Mouse (Mus musculus): Measurements from ENCODE around the gene Clec4a1. TPM values are rescaled to one million over a fixed set of nuclear protein-coding genes. Genes with fewer than 3 reads are reported as not detected.
A peak's percentile ranks its signal among the peaks of the same experiment; 100 is the strongest.

Gene Clec4a1
- total RNA-seq (2021), result under 1 TPM; 0.58 to 0.86 TPM
- long read RNA-seq, experiment 1, result 0 reads
- long read RNA-seq, experiment 2, result 0 reads

DNA sequence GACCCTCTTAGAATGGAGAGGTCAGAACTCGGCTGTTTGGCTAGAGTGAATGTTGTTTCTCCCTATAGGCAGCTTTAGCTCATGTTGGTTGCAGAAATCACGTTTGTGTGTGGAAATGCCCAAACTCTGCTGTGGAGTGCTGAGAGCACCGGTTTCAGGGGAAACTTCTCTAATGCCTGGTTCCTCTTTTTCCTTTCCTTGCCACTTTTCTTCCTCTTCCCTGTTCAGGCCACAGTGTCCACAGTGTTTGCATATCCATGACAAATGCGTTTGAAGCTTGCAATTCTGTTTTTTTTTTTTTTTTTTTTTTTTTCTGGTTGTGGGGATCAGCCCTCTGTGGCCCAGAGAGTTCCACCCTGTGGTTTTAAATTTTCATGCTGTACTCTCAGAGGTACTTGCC lies at the start of gene Clec4a1:
TSS of gene Clec4a1 (plus strand) at position 398 of the 400 bp plus-strand sequence.
- no peak for TF ChIP-seq CTCF (IDR thresholded peaks at IDR 0.05)
- Histone ChIP-seq H3K27ac (no peak within 1 kb of the TSS), H3K4me3 (no peak within 1 kb of the TSS)
- no peak for DNase-seq (ENCODE audit: extremely low spot score in 1 of 2, low spot score in 2 of 2)
- intact Hi-C loops (cut with DNase I), result no loop called here

- no peak for TF ChIP-seq CTCF (IDR thresholded peaks at IDR 0.05)
- no peak for DNase-seq (ENCODE audit: extremely low spot score in 1 of 2, low spot score in 2 of 2)
- intact Hi-C loops (cut with DNase I), result loop anchor here (5.0 kb wide), 1 partner anchor 205 kb away; no protein-coding TSS in a partner anchor
- H3K4me3 ChIP-seq, result no peak overlapping the region
- H3K27ac ChIP-seq, result no peak overlapping the region
These were observed 48.8 kb upstream of the Clec4a1 start for GRCm38 (mm10) chr6:122872800-122873199.

DNA sequence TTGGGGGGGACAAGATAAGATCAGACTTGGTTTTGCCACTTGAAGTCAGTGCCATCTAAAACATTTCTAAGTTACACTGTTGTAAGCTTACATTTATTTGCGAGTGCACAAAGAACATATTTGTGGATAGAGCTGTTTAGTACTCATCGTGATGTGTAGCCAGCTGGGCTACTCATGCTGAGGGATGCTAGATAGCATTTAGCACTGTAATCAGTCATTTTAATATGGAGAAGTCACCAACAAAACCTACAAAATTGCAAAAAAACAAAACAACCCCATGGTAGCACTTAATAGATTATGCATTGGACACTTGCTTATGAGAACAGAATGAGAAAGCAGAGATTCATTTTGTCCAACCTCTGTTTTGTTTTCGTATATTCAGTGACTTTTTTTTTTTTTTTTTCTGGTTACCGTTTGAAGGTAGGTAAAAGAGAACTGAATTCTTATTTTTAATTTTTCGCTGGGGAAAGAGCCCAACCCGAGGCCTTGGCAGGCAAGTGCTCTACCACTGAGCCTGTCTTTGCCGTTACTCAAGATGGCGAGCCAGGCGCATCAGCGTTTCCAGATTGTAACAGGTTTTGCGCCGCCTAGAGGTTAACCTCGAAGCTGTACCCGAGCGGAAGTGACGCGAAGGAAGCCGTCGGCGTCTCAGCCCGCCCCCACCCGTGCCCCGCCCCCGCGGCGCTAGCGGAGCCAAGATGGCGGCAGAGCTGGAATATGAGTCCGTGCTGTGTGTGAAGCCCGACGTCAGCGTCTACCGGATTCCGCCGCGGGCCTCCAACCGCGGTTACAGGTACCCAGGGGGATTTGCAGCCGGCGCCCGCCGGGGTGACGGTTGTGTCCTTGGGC lies 47.6 kb upstream of the Clec4a1 start, which contains the start of gene Necap1:
TSS of gene Necap1 (plus strand) at position 604 of the 849 bp plus-strand sequence.
- Histone ChIP-seq H3K4me3 (peak within 1 kb of the TSS; percentile 90), H3K27ac (peak within 1 kb of the TSS; percentile 98)
- DNase-seq (ENCODE audit: extremely low spot score in 1 of 2, low spot score in 2 of 2), result peak; percentile 98
- intact Hi-C loops (cut with DNase I), result loop anchor here (2.0 to 5.0 kb wide), 3 partner anchors 63 to 207 kb away; no protein-coding TSS in a partner anchor
- peak; percentile 89 for TF ChIP-seq CTCF (IDR thresholded peaks at IDR 0.05)

DNA sequence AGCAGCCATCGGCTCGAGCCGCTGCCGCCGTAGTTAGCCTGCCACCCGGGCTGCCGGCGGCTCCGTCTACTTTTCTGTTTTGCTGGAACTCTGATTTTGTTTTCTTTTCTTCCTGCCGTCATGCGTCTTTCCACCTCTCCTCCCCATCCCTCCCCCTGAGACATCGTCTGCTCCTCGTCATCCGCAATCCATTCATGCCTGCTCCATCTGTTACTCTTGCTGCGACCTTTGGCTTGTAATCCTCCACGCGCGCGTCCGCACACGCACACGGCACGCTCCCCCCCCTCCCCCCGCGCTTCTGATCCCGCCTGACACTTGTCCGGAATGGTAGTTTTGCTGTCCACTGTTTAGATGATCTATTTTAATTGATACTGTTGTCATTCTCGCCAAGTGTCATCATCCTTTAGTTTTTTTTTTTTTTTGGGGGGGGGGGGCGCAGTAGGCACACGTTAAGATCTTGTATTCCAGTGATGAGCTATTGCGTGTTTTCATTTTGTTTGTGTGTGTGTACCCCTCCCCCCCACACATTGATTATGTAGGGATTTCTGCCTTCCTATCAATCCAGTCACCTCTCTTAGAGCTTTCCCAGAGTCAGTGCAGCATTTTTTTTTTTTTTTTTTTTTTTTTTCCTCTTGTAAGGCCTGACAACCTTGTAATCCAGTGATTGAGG lies 46.8 kb upstream of the Clec4a1 start:
- Histone ChIP-seq H3K4me3 (peak overlapping the region; percentile 90), H3K27ac (peak overlapping the region; percentile 98)
- no peak for TF ChIP-seq CTCF (IDR thresholded peaks at IDR 0.05)
- no peak for DNase-seq (ENCODE audit: extremely low spot score in 1 of 2, low spot score in 2 of 2)
- intact Hi-C loops (cut with DNase I), result loop anchor here (2.0 to 5.0 kb wide), 3 partner anchors 64 to 208 kb away; no protein-coding TSS in a partner anchor

DNA sequence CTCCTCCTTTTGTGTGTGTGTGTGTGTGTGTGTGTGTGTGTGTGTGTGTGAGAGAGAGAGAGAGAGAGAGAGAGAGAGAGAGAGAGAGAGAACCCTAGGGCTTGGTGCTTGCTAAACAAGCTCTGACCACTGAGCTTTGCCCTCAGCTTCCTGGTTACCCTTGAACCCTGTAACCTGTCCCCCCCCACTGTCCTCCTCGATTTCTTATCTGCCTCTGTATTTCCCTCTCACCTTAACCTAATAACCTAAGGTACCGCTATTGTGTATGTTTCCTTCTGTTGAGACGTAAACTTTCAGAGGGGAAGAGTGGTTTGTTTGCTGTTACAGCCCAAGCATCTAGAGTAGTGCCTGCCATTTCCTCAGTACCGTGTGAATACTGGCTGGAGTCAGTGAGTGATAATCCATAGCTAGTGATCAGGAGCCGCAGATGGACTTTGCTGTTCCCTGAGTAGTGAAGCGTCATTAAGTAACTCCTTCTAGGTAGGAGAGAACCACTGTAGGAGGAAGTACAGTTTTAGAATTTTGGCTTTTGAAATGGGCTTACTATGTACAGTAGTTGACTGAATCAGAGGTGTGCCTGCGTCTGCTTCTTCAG lies 42.4 kb upstream of the Clec4a1 start:
- Histone ChIP-seq H3K27ac (no peak overlapping the region), H3K4me3 (no peak overlapping the region)
- DNase-seq (ENCODE audit: extremely low spot score in 1 of 2, low spot score in 2 of 2), result no peak
- intact Hi-C loops (cut with DNase I), result no loop called here
- no peak for TF ChIP-seq CTCF (IDR thresholded peaks at IDR 0.05)

DNA sequence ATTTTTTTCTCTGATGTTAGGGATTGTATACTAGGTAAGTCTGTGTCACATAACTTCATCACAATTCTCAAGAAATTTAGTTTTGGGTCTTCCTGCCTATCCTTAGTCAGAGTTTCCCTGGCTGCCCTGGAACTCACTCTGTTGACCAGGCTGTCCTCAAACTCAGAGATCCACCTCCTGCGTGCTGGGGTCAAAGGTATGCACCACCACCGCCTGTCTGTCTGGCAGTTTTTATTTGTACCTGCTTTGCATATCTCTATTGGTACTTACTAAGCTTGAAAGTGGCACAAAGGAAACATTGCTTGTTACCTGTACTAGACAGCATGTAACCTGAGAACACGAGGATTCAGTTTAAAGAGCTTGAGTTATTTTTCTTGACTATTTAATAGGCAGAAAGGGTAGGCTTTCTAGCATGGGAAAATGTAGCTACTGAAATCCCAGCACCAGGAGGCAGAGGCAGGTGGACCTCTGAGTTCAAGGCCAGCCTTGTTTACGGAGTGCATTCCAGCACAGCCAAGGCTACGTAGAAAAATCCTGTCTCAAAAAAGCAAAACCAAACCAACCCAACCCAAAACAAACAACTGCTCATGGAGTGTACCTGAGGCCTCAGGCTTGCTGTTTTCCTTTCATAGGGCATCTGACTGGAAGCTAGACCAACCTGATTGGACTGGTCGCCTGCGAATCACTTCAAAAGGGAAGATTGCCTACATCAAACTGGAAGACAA lies 41.7 kb upstream of the Clec4a1 start:
- no peak for TF ChIP-seq CTCF (IDR thresholded peaks at IDR 0.05)
- H3K27ac ChIP-seq, result no peak overlapping the region
- no peak for DNase-seq (ENCODE audit: extremely low spot score in 1 of 2, low spot score in 2 of 2)
- no peak overlapping the region for H3K4me3 ChIP-seq
- intact Hi-C loops (cut with DNase I), result loop anchor here (5.0 to 10.0 kb wide), 3 partner anchors 148 to 1525 kb away; no protein-coding TSS in a partner anchor

DNA sequence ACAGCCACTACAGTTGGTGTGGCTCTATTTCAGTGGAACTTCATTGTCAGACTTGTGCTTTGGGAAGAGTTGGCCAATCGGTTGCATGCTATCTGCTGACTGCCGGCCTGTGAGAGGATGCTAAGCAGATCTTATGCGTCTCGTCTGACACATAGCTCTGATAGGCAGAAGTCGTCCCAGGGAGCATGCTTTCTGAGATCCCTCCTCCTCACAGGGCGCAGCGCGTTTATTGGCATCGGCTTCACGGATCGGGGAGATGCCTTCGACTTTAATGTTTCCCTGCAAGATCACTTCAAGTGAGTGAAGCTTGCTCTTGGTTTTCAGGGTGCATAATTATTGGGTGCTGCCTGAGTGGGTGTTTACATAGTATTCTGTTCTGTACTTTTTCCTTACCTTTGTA lies 40.4 kb upstream of the Clec4a1 start:
- intact Hi-C loops (cut with DNase I), result loop anchor here (5.0 to 10.0 kb wide), 3 partner anchors 149 to 1524 kb away; no protein-coding TSS in a partner anchor

GRCm38 (mm10) chr6:122883603-122884002 lies 38.0 kb upstream of the Clec4a1 start:
- TF ChIP-seq CTCF (IDR thresholded peaks at IDR 0.05), result no peak
- Histone ChIP-seq H3K4me3 (no peak overlapping the region), H3K27ac (no peak overlapping the region)
- intact Hi-C loops (cut with DNase I), result loop anchor here (5.0 to 10.0 kb wide), 3 partner anchors 151 to 1521 kb away; no protein-coding TSS in a partner anchor
- no peak for DNase-seq (ENCODE audit: extremely low spot score in 1 of 2, low spot score in 2 of 2)

More for the DNA sequence above, 40.4 kb upstream of the Clec4a1 start:
- no peak for TF ChIP-seq CTCF (IDR thresholded peaks at IDR 0.05)
- DNase-seq (ENCODE audit: extremely low spot score in 1 of 2, low spot score in 2 of 2), result no peak
- no peak overlapping the region for H3K27ac ChIP-seq
- H3K4me3 ChIP-seq, result no peak overlapping the region

DNA sequence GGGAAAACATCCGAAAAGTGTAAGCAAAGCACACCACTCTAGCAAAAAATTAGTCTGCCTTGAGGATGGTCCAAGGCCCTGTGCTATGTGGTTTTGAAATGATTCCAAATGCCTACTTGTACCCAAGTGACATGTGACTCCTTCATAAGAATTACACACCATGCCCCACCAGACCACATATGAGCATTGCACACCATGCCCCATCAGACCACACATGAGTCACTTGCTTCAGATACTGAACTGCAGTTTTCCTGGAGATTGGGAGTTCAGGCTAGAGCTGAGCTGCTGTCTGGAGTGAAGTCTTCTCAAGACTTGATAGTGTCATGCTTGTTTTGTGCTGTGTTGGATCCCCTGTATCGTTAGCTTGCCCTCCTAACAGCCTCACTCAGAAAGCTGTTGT lies 32.0 kb upstream of the Clec4a1 start:
- DNase-seq (ENCODE audit: extremely low spot score in 1 of 2, low spot score in 2 of 2), result no peak
- Histone ChIP-seq H3K4me3 (no peak overlapping the region), H3K27ac (no peak overlapping the region)
- no peak for TF ChIP-seq CTCF (IDR thresholded peaks at IDR 0.05)
- intact Hi-C loops (cut with DNase I), result loop anchor here (10.0 kb wide), 1 partner anchor 1515 kb away; no protein-coding TSS in a partner anchor

DNA sequence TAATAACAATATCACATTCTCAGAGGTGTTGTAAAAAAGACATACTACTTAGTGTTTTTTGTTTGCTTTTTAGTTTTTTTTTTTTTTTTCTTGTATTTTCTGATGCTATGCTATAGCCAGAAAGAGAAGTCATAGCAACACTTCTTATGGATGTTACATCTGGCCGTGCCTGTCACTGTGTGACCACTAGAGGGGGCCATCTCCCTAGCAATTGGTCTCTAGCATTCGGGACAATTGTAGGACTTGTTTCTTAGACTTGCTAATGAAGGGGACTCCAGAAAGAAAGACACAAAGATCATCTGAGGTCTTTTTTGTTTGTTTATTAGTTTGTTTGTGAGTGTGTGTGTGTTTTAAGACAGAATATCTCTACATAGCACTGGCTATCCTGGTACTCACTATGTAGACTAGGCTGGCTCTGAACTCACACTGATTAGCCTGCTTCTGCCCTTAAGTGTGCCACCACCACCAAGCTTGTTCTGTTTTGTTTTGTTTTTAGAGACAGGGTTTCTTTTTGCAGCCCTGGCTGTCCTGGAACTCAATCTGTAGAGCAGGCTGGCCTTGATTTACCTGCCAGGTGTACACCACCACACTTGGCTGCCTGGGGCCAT lies 29.1 kb upstream of the Clec4a1 start:
- DNase-seq (ENCODE audit: extremely low spot score in 1 of 2, low spot score in 2 of 2), result peak; percentile 56 to 71
- no peak overlapping the region for H3K27ac ChIP-seq
- no peak overlapping the region for H3K4me3 ChIP-seq
- intact Hi-C loops (cut with DNase I), result loop anchor here (1.0 to 10.0 kb wide), 4 partner anchors 295 to 1482 kb away; no protein-coding TSS in a partner anchor
- TF ChIP-seq CTCF (IDR thresholded peaks at IDR 0.05), result peak; percentile 87
